Mouse (Mus musculus) stomach, embryonic 14.5 days (tissue): ENCODE data around the gene Chrna9. TPM values are rescaled to one million over a fixed set of nuclear protein-coding genes. Genes with fewer than 3 reads are reported as not detected.

ENCODE experiments used
- ATAC-seq: fragments of 200-750 bp; cut with Nextera tagmentation; 2 replicates; pipeline ENCODE4 v1.8.0; 2017; ENCODE audit warnings: low read depth, moderate TSS enrichment; ENCODE audit not compliant: insufficient number of reproducible peaks, insufficient read depth, low FRiP score
- H3K27ac ChIP-seq: fragments of 300-500 bp; sonication (generic); 2 replicates; pipeline ENCODE4 v1.5.1; 2014; ENCODE audit warnings: mild to moderate bottlenecking, low read length, moderate library complexity, mixed read lengths
- H3K27me3 ChIP-seq: fragments of 300-500 bp; sonication (generic); 2 replicates; pipeline ENCODE4 v1.6.1; 2014; ENCODE audit warnings: low read length, control low read depth, mixed read lengths; ENCODE audit not compliant: control insufficient read depth, insufficient read depth
- H3K36me3 ChIP-seq: fragments of 300-500 bp; sonication (generic); 2 replicates; pipeline ENCODE4 v1.6.1; 2014; ENCODE audit warnings: mild to moderate bottlenecking, control low read depth, low read length, moderate library complexity, mixed read lengths; ENCODE audit not compliant: control insufficient read depth, insufficient read depth
- H3K4me1 ChIP-seq: fragments of 300-500 bp; sonication (generic); 2 replicates; pipeline ENCODE4 v1.6.1; 2014; ENCODE audit warnings: low read length, control low read depth, mixed read lengths; ENCODE audit not compliant: control insufficient read depth, insufficient read depth
- H3K4me2 ChIP-seq: fragments of 300-500 bp; sonication (generic); replicated peaks from 2 replicates; pipeline ENCODE4 v1.6.1; 2014; ENCODE audit warnings: low read depth, low read length, control low read depth
- H3K4me3 ChIP-seq: fragments of 300-500 bp; sonication (generic); 2 replicates; pipeline ENCODE4 v1.5.1; 2014; ENCODE audit warnings: low read depth, low read length, control low read depth
- H3K9ac ChIP-seq: fragments of 300-500 bp; sonication (generic); replicated peaks from 2 replicates; pipeline ENCODE4 v1.6.1; 2014; ENCODE audit warnings: low read depth, mild to moderate bottlenecking, control low read depth, low read length, moderate library complexity, mixed read lengths
- H3K9me3 ChIP-seq: fragments of 300-500 bp; sonication (generic); 2 replicates; pipeline ENCODE4 v1.6.1; 2016; ENCODE audit warnings: low read depth, low read length, control low read depth; ENCODE audit not compliant: control insufficient read depth
- WGBS: fragments of 180-500 bp; shearing (Covaris S2); extraction: QIAGEN DNeasy Blood & Tissue Kit; methylation state at CpG from one replicate; pipeline ENCODE4 v1.1.7; 2014; 5-methylcytosine and 5-hydroxymethylcytosine counted together
- polyA plus RNA-seq: library from polyadenylated mRNA; unstranded; fragments of >200 nt; fragmentation: Nextera tagmentation; extraction: Ambion mirVana; gene quantifications from 2 replicates; pipeline ENCODE4 v1.2.1, GENCODE M21; 2014

Chrna9 gene
- polyA plus RNA-seq, result not detected in 2 replicates

GRCm38 (mm10) chr5:65934783-65935182, at the start of gene Chrna9:
TSS of gene Chrna9 (plus strand) at chr5:65934921.
- Histone ChIP-seq H3K4me3 (no peak within 1 kb of the TSS), H3K4me1 (no peaks in the 10 kb centered on the region), H3K27ac (no peak within 1 kb of the TSS), H3K4me2 (no peak within 1 kb of the TSS), H3K9me3 (no peaks in the 10 kb centered on the region), H3K27me3 (no peaks in the 10 kb centered on the region), H3K36me3 (no peaks in the 10 kb centered on the region), H3K9ac (no peak within 1 kb of the TSS)
- WGBS, result 87% methylated on average over 5 of the region's 5 CpGs
- ATAC-seq, result no peak

- ATAC-seq, result no peak
Observed at GRCm38 (mm10) chr5:65885699-65886443, 48.9 kb upstream of the Chrna9 start.

GRCm38 (mm10) chr5:65888102-65888501, 46.6 kb upstream of the Chrna9 start:
- Histone ChIP-seq H3K4me1 (no peaks in the 10 kb centered on the region), H3K9me3 (no peaks in the 10 kb centered on the region), H3K36me3 (no peaks in the 10 kb centered on the region), H3K4me3 (no peak overlapping the region), H3K27ac (peak overlapping the region; percentile 61), H3K9ac (no peak overlapping the region), H3K27me3 (no peaks in the 10 kb centered on the region), H3K4me2 (no peak overlapping the region)
- WGBS, result 87% methylated on average over 5 of the region's 5 CpGs
- no peak for ATAC-seq

More at GRCm38 (mm10) chr5:65885699-65886443, 48.9 kb upstream of the Chrna9 start:
- WGBS, result 83% methylated on average over 15 of the region's 15 CpGs
- Histone ChIP-seq H3K27me3 (no peaks in the 10 kb centered on the region), H3K4me2 (no peak overlapping the region), H3K27ac (no peak overlapping the region), H3K4me1 (no peaks in the 10 kb centered on the region), H3K36me3 (no peaks in the 10 kb centered on the region), H3K4me3 (no peak overlapping the region), H3K9ac (no peak overlapping the region), H3K9me3 (no peaks in the 10 kb centered on the region)

GRCm38 (mm10) chr5:65888998-65889397, 45.7 kb upstream of the Chrna9 start:
- no peak overlapping the region for H3K4me3 ChIP-seq
- H3K9ac ChIP-seq, result no peak overlapping the region
- no peaks in the 10 kb centered on the region for H3K9me3 ChIP-seq
- H3K4me1 ChIP-seq, result no peaks in the 10 kb centered on the region
- H3K27me3 ChIP-seq, result no peaks in the 10 kb centered on the region
- no peak overlapping the region for H3K4me2 ChIP-seq
- H3K36me3 ChIP-seq, result no peaks in the 10 kb centered on the region
- ATAC-seq, result peak; percentile 77; the same call in 1 of the 2 replicates
- WGBS, result 61% methylated on average over 5 of the region's 5 CpGs
- H3K27ac ChIP-seq, result peak overlapping the region; percentile 61; the same call in 1 of the 2 replicates

GRCm38 (mm10) chr5:65891251-65891826, 43.4 kb upstream of the Chrna9 start:
- no peak overlapping the region for H3K4me2 ChIP-seq
- H3K4me1 ChIP-seq, result no peaks in the 10 kb centered on the region
- H3K9me3 ChIP-seq, result no peaks in the 10 kb centered on the region
- H3K9ac ChIP-seq, result no peak overlapping the region
- H3K36me3 ChIP-seq, result no peaks in the 10 kb centered on the region
- no peak overlapping the region for H3K27ac ChIP-seq
- H3K4me3 ChIP-seq, result no peak overlapping the region
- 87% methylated on average over 14 of the region's 14 CpGs for WGBS
- ATAC-seq, result no peak
- no peaks in the 10 kb centered on the region for H3K27me3 ChIP-seq

GRCm38 (mm10) chr5:65895121-65895692, 39.5 kb upstream of the Chrna9 start:
- ATAC-seq, result no peak
- Histone ChIP-seq H3K4me3 (no peak overlapping the region), H3K27me3 (no peaks in the 10 kb centered on the region), H3K9ac (no peak overlapping the region), H3K4me2 (no peak overlapping the region), H3K36me3 (no peaks in the 10 kb centered on the region), H3K4me1 (no peaks in the 10 kb centered on the region), H3K27ac (no peak overlapping the region), H3K9me3 (no peaks in the 10 kb centered on the region)
- WGBS, result 79% methylated on average over 6 of the region's 6 CpGs

GRCm38 (mm10) chr5:65895764-65896163, 39.0 kb upstream of the Chrna9 start:
- no peak overlapping the region for H3K4me2 ChIP-seq
- WGBS, result 81% methylated on average over 7 of the region's 7 CpGs
- H3K9me3 ChIP-seq, result no peaks in the 10 kb centered on the region
- no peak for ATAC-seq
- H3K36me3 ChIP-seq, result no peaks in the 10 kb centered on the region
- no peaks in the 10 kb centered on the region for H3K4me1 ChIP-seq
- no peak overlapping the region for H3K27ac ChIP-seq
- no peak overlapping the region for H3K9ac ChIP-seq
- H3K27me3 ChIP-seq, result no peaks in the 10 kb centered on the region
- H3K4me3 ChIP-seq, result no peak overlapping the region

- Histone ChIP-seq H3K4me2 (no peak overlapping the region), H3K27me3 (no peaks in the 10 kb centered on the region), H3K36me3 (no peaks in the 10 kb centered on the region), H3K9ac (no peak overlapping the region), H3K27ac (no peak overlapping the region), H3K9me3 (no peaks in the 10 kb centered on the region), H3K4me3 (no peak overlapping the region), H3K4me1 (no peaks in the 10 kb centered on the region)
- no peak for ATAC-seq
- 89% methylated on average over 2 of the region's 2 CpGs for WGBS
Observed at GRCm38 (mm10) chr5:65897731-65898130, 37.0 kb upstream of the Chrna9 start.
